Mouse (Mus musculus) lung, embryonic 14.5 days (tissue): ENCODE measurements around the gene Rngtt. TPM values are rescaled to one million over a fixed set of nuclear protein-coding genes. Genes with fewer than 3 reads are reported as not detected.
"Not testable (repeated sequence)": the region's sequence is repeated elsewhere in the genome, so short reads cannot be mapped to it uniquely, and the experiment has no call there.

ENCODE experiments used
- ATAC-seq: fragments of 200-750 bp; cut with Nextera tagmentation; 2 replicates; pipeline ENCODE4 v1.8.0; 2017; ENCODE audit warnings: mild to moderate bottlenecking, moderate TSS enrichment, moderate library complexity; ENCODE audit not compliant: insufficient read depth
- DNase-seq: peaks from one replicate; pipeline ENCODE4 v3.0.0-alpha.2; 2015
- H3K27ac ChIP-seq: fragments of 300-500 bp; sonication (generic); 2 replicates; pipeline ENCODE4 v1.5.1; 2014; ENCODE audit warnings: low read depth, mild to moderate bottlenecking, moderate library complexity
- H3K27me3 ChIP-seq: fragments of 300-500 bp; sonication (generic); 2 replicates; pipeline ENCODE4 v1.6.1; 2014; ENCODE audit warnings: low read length, control low read depth; ENCODE audit not compliant: insufficient read depth
- H3K36me3 ChIP-seq: fragments of 300-500 bp; sonication (generic); 2 replicates; pipeline ENCODE4 v1.6.1; 2014; ENCODE audit warnings: control low read depth; ENCODE audit not compliant: insufficient read depth
- H3K4me1 ChIP-seq: fragments of 300-500 bp; sonication (generic); 2 replicates; pipeline ENCODE4 v1.6.1; 2014; ENCODE audit warnings: antibody characterized with exemption, control low read depth; ENCODE audit not compliant: insufficient read depth
- H3K4me2 ChIP-seq: fragments of 300-500 bp; sonication (generic); 2 replicates; pipeline ENCODE4 v1.6.1; 2014; ENCODE audit warnings: mild to moderate bottlenecking
- H3K4me3 ChIP-seq: fragments of 300-500 bp; sonication (generic); 2 replicates; pipeline ENCODE4 v1.5.1; 2014; ENCODE audit warnings: low read depth, low read length
- H3K9ac ChIP-seq: fragments of 300-500 bp; sonication (generic); 2 replicates; pipeline ENCODE4 v1.6.1; 2014
- H3K9me3 ChIP-seq: fragments of 300-500 bp; sonication (generic); 2 replicates; pipeline ENCODE4 v1.6.1; 2016; ENCODE audit warnings: low read depth, low read length, control low read depth
- CTCF ChIP-seq: IDR thresholded peaks from 2 replicates; pipeline ENCODE4 v1.5.1; 2016; ENCODE audit warnings: antibody characterized with exemption, low read depth
- WGBS: fragments of 180-500 bp; shearing (Covaris S2); extraction: QIAGEN DNeasy Blood & Tissue Kit; methylation state at CpG from one replicate; pipeline ENCODE4 v1.1.7; 2014; 5-methylcytosine and 5-hydroxymethylcytosine counted together
- polyA plus RNA-seq: library from polyadenylated mRNA; unstranded; fragments of >200 nt; fragmentation: Nextera tagmentation; extraction: Ambion mirVana; gene quantifications from 2 replicates; pipeline ENCODE4 v1.2.1, GENCODE M21; 2014

Gene Rngtt
- polyA plus RNA-seq, 1 experiment from 2014 or later, result 27.4 TPM

GRCm38 (mm10) chr4:33446881-33447280, 136.8 kb downstream of the Rngtt start:
- no peak for DNase-seq
- ATAC-seq, result no peak
- Histone ChIP-seq H3K9ac (no peak overlapping the region), H3K4me1 (no peaks in the 10 kb centered on the region), H3K4me2 (no peak overlapping the region), H3K27me3 (no peaks in the 10 kb centered on the region), H3K27ac (no peak overlapping the region), H3K4me3 (no peak overlapping the region), H3K36me3 (no peaks in the 10 kb centered on the region), H3K9me3 (no peaks in the 10 kb centered on the region)
- 88% methylated on average over 3 of the region's 3 CpGs for WGBS
- no peak for TF ChIP-seq CTCF

- H3K27ac ChIP-seq, H3K4me1 ChIP-seq, DNase-seq, H3K36me3 ChIP-seq, H3K9me3 ChIP-seq, H3K9ac ChIP-seq, H3K27me3 ChIP-seq, H3K4me2 ChIP-seq, H3K4me3 ChIP-seq, ATAC-seq: not testable (repeated sequence)
- WGBS, result 89% methylated on average over 8 of the region's 8 CpGs
Observed at GRCm38 (mm10) chr4:33450356-33450755, 140.2 kb downstream of the Rngtt start.

- Histone ChIP-seq H3K27me3 (no peaks in the 10 kb centered on the region), H3K4me2 (no peak overlapping the region), H3K27ac (no peak overlapping the region), H3K36me3 (no peaks in the 10 kb centered on the region), H3K4me1 (no peaks in the 10 kb centered on the region), H3K4me3 (no peak overlapping the region), H3K9me3 (no peaks in the 10 kb centered on the region), H3K9ac (no peak overlapping the region)
- 89% methylated on average over 3 of the region's 3 CpGs for WGBS
- DNase-seq, result no peak
- TF ChIP-seq CTCF, result no peak
- no peak for ATAC-seq
Observed at GRCm38 (mm10) chr4:33459851-33460250, 149.7 kb downstream of the Rngtt start.

- no peak for TF ChIP-seq CTCF
- H3K27ac ChIP-seq, result no peak overlapping the region
- no peak for DNase-seq
- no peak for ATAC-seq
- no peaks in the 10 kb centered on the region for H3K9me3 ChIP-seq
- H3K4me1 ChIP-seq, result no peaks in the 10 kb centered on the region
- H3K9ac ChIP-seq, result no peak overlapping the region
- H3K4me2 ChIP-seq, result no peak overlapping the region
- no peaks in the 10 kb centered on the region for H3K36me3 ChIP-seq
- 26% methylated on average over 1 of the region's 1 CpGs for WGBS
- no peaks in the 10 kb centered on the region for H3K27me3 ChIP-seq
- no peak overlapping the region for H3K4me3 ChIP-seq
Observed at GRCm38 (mm10) chr4:33464432-33464831, 154.3 kb downstream of the Rngtt start.

- Histone ChIP-seq H3K27me3 (no peaks in the 10 kb centered on the region), H3K9ac (no peak overlapping the region), H3K36me3 (no peaks in the 10 kb centered on the region), H3K4me1 (no peaks in the 10 kb centered on the region), H3K9me3 (no peaks in the 10 kb centered on the region), H3K4me3 (no peak overlapping the region), H3K4me2 (no peak overlapping the region), H3K27ac (no peak overlapping the region)
- WGBS, result 82% methylated on average over 3 of the region's 3 CpGs
- no peak for TF ChIP-seq CTCF
- DNase-seq, result no peak
- ATAC-seq, result peak; percentile 56; the same call in 1 of the 2 replicates
Observed at GRCm38 (mm10) chr4:33465871-33466270, 155.8 kb downstream of the Rngtt start.

GRCm38 (mm10) chr4:33466970-33467399, 156.9 kb downstream of the Rngtt start:
- Histone ChIP-seq H3K4me1 (no peaks in the 10 kb centered on the region), H3K27ac (no peak overlapping the region), H3K9me3 (no peaks in the 10 kb centered on the region), H3K4me2 (no peak overlapping the region), H3K9ac (no peak overlapping the region), H3K4me3 (no peak overlapping the region), H3K27me3 (no peaks in the 10 kb centered on the region), H3K36me3 (no peaks in the 10 kb centered on the region)
- peak; percentile 13 for DNase-seq
- 53% methylated on average over 2 of the region's 2 CpGs for WGBS
- ATAC-seq, result no peak
- TF ChIP-seq CTCF, result no peak

- Histone ChIP-seq H3K36me3 (no peaks in the 10 kb centered on the region), H3K4me3 (no peak overlapping the region), H3K9me3 (no peaks in the 10 kb centered on the region), H3K27ac (no peak overlapping the region), H3K9ac (no peak overlapping the region), H3K4me1 (no peaks in the 10 kb centered on the region), H3K27me3 (no peaks in the 10 kb centered on the region), H3K4me2 (no peak overlapping the region)
- 62% methylated on average over 1 of the region's 1 CpGs for WGBS
- TF ChIP-seq CTCF, result no peak
- DNase-seq, result no peak
- ATAC-seq, result no peak
Observed at GRCm38 (mm10) chr4:33467627-33468026, 157.5 kb downstream of the Rngtt start.

- Histone ChIP-seq H3K36me3 (no peaks in the 10 kb centered on the region), H3K27me3 (no peaks in the 10 kb centered on the region), H3K9ac (no peak overlapping the region), H3K9me3 (no peaks in the 10 kb centered on the region), H3K4me1 (no peaks in the 10 kb centered on the region), H3K4me3 (no peak overlapping the region), H3K4me2 (no peak overlapping the region), H3K27ac (no peak overlapping the region)
- DNase-seq (no peak), ATAC-seq (no peak)
- WGBS, result 90% methylated on average over 3 of the region's 3 CpGs
- no peak for TF ChIP-seq CTCF
Observed at GRCm38 (mm10) chr4:33468151-33468550, 158.0 kb downstream of the Rngtt start.
